Mouse (Mus musculus): Measurements from ENCODE around the gene Arhgap4. TPM values are rescaled to one million over a fixed set of nuclear protein-coding genes. Genes with fewer than 3 reads are reported as not detected.

Gene Arhgap4
- polyA plus RNA-seq, 1 experiment, result 4.7 TPM

DNA sequence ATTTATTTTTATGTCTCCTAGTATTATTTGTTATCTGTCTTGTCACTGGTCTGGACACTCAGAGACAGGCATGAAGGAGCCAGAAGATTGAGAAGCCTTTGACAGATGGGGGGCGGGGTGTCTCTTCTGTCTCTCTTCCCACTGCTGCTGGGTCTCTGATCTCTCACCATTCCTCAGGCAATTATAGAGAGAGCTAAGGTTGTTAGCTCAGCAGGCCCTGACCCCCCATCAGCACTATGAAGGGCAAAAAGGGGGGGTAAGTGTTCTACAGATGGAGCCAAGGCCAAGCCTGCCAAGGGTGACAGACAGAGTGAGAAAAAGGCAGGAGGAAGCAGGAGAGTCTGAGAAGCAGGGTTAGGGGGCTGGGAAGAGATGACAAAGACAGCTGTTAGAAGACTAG is 49.7 kb downstream of the Arhgap4 start:
- H3K9ac ChIP-seq (ENCODE audit: low read depth, poor library complexity, severe bottlenecking), result no peak overlapping the region
- no peak for TF ChIP-seq CTCF (IDR thresholded peaks at IDR 0.05; ENCODE audit: low read depth, low read length)
- no peak for TF ChIP-seq EP300 (IDR thresholded peaks at IDR 0.05; ENCODE audit: insufficient read depth, low read depth, low read length)
- TF ChIP-seq POLR2A (IDR thresholded peaks at IDR 0.05; ENCODE audit: insufficient read depth, low read length), result no peak

GRCm38 (mm10) chrX:73871474-73871873 is 50.2 kb downstream of the Arhgap4 start:
- Histone ChIP-seq H3K9me3 (replicated peaks; ENCODE audit: control insufficient read depth, insufficient read depth, low read length, poor library complexity, severe bottlenecking) (no peaks in the 10 kb centered on the region), H3K9ac (ENCODE audit: low read depth, poor library complexity, severe bottlenecking) (no peak overlapping the region), H3K27me3 (ENCODE audit: control insufficient read depth, insufficient read depth, low read length, poor library complexity, severe bottlenecking) (no peaks in the 10 kb centered on the region), H3K27ac (ENCODE audit: insufficient read depth, low read length) (no peak overlapping the region), H3K36me3 (ENCODE audit: control insufficient read depth, insufficient read depth, low read length, poor library complexity, severe bottlenecking) (no peaks in the 10 kb centered on the region), H3K4me1 (ENCODE audit: control insufficient read depth, insufficient read depth, low read length) (no peaks in the 10 kb centered on the region), H3K4me3 (ENCODE audit: low read depth, low read length) (no peak overlapping the region)
- no peak for TF ChIP-seq EP300 (IDR thresholded peaks at IDR 0.05; ENCODE audit: insufficient read depth, low read depth, low read length)
- no peak for TF ChIP-seq CTCF (IDR thresholded peaks at IDR 0.05; ENCODE audit: low read depth, low read length)
- no peak for TF ChIP-seq POLR2A (IDR thresholded peaks at IDR 0.05; ENCODE audit: insufficient read depth, low read length)

More for the DNA sequence above, 49.7 kb downstream of the Arhgap4 start:
- no peaks in the 10 kb centered on the region for H3K9me3 ChIP-seq (replicated peaks; ENCODE audit: control insufficient read depth, insufficient read depth, low read length, poor library complexity, severe bottlenecking)
- no peaks in the 10 kb centered on the region for H3K4me1 ChIP-seq (ENCODE audit: control insufficient read depth, insufficient read depth, low read length)
- no peaks in the 10 kb centered on the region for H3K36me3 ChIP-seq (ENCODE audit: control insufficient read depth, insufficient read depth, low read length, poor library complexity, severe bottlenecking)
- H3K27me3 ChIP-seq (ENCODE audit: control insufficient read depth, insufficient read depth, low read length, poor library complexity, severe bottlenecking), result no peaks in the 10 kb centered on the region
- no peak overlapping the region for H3K27ac ChIP-seq (ENCODE audit: insufficient read depth, low read length)
- no peak overlapping the region for H3K4me3 ChIP-seq (ENCODE audit: low read depth, low read length)

- H3K9me3 ChIP-seq (replicated peaks; ENCODE audit: control insufficient read depth, insufficient read depth, low read length, poor library complexity, severe bottlenecking), result no peaks in the 10 kb centered on the region
- H3K36me3 ChIP-seq (ENCODE audit: control insufficient read depth, insufficient read depth, low read length, poor library complexity, severe bottlenecking), result no peaks in the 10 kb centered on the region
- no peaks in the 10 kb centered on the region for H3K4me1 ChIP-seq (ENCODE audit: control insufficient read depth, insufficient read depth, low read length)
- H3K27me3 ChIP-seq (ENCODE audit: control insufficient read depth, insufficient read depth, low read length, poor library complexity, severe bottlenecking), result no peaks in the 10 kb centered on the region
- no peak overlapping the region for H3K4me3 ChIP-seq (ENCODE audit: low read depth, low read length)
- no peak overlapping the region for H3K27ac ChIP-seq (ENCODE audit: insufficient read depth, low read length)
- no peak for TF ChIP-seq EP300 (IDR thresholded peaks at IDR 0.05; ENCODE audit: insufficient read depth, low read depth, low read length)
- no peak for TF ChIP-seq POLR2A (IDR thresholded peaks at IDR 0.05; ENCODE audit: insufficient read depth, low read length)
- TF ChIP-seq CTCF (IDR thresholded peaks at IDR 0.05; ENCODE audit: low read depth, low read length), result no peak
- H3K9ac ChIP-seq (ENCODE audit: low read depth, poor library complexity, severe bottlenecking), result no peak overlapping the region
Observed at GRCm38 (mm10) chrX:73869334-73869733, 52.3 kb downstream of the Arhgap4 start.

DNA sequence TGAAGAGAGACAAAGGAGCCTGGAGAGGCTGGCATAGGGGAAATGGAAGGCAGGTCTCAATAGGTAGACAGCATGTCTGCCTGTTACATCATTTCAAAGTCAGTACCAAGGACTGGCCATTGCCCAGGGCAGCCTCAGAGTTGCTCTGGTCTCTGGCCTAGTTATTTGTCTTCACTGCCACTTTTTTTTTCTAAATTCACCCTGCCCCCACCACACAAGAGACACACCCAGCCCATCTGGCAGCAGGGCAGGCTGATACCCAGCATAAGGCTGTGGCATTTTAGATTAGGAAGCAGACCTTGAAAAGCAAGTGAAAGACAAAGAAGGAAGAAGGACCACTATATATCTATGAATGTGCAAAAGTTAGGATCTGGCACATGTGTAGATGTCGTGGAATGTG is 53.8 kb downstream of the Arhgap4 start:
- Histone ChIP-seq H3K36me3 (ENCODE audit: control insufficient read depth, insufficient read depth, low read length, poor library complexity, severe bottlenecking) (no peaks in the 10 kb centered on the region), H3K9me3 (replicated peaks; ENCODE audit: control insufficient read depth, insufficient read depth, low read length, poor library complexity, severe bottlenecking) (no peaks in the 10 kb centered on the region), H3K4me3 (ENCODE audit: low read depth, low read length) (no peak overlapping the region), H3K9ac (ENCODE audit: low read depth, poor library complexity, severe bottlenecking) (no peak overlapping the region), H3K27me3 (ENCODE audit: control insufficient read depth, insufficient read depth, low read length, poor library complexity, severe bottlenecking) (no peaks in the 10 kb centered on the region), H3K27ac (ENCODE audit: insufficient read depth, low read length) (no peak overlapping the region), H3K4me1 (ENCODE audit: control insufficient read depth, insufficient read depth, low read length) (no peaks in the 10 kb centered on the region)
- TF ChIP-seq EP300 (IDR thresholded peaks at IDR 0.05; ENCODE audit: insufficient read depth, low read depth, low read length) (no peak), CTCF (IDR thresholded peaks at IDR 0.05; ENCODE audit: low read depth, low read length) (no peak), POLR2A (IDR thresholded peaks at IDR 0.05; ENCODE audit: insufficient read depth, low read length) (no peak)

- H3K27ac ChIP-seq (ENCODE audit: insufficient read depth, low read length), result no peak overlapping the region
Observed at GRCm38 (mm10) chrX:73867256-73867655, 54.4 kb downstream of the Arhgap4 start.

GRCm38 (mm10) chrX:73864692-73865091 is 57.0 kb downstream of the Arhgap4 start:
- Histone ChIP-seq H3K9ac (ENCODE audit: low read depth, poor library complexity, severe bottlenecking) (no peak overlapping the region), H3K4me3 (ENCODE audit: low read depth, low read length) (no peak overlapping the region), H3K4me1 (ENCODE audit: control insufficient read depth, insufficient read depth, low read length) (no peaks in the 10 kb centered on the region), H3K9me3 (replicated peaks; ENCODE audit: control insufficient read depth, insufficient read depth, low read length, poor library complexity, severe bottlenecking) (no peaks in the 10 kb centered on the region), H3K27ac (ENCODE audit: insufficient read depth, low read length) (no peak overlapping the region), H3K36me3 (ENCODE audit: control insufficient read depth, insufficient read depth, low read length, poor library complexity, severe bottlenecking) (no peaks in the 10 kb centered on the region), H3K27me3 (ENCODE audit: control insufficient read depth, insufficient read depth, low read length, poor library complexity, severe bottlenecking) (no peaks in the 10 kb centered on the region)
- no peak for TF ChIP-seq EP300 (IDR thresholded peaks at IDR 0.05; ENCODE audit: insufficient read depth, low read depth, low read length)
- TF ChIP-seq POLR2A (IDR thresholded peaks at IDR 0.05; ENCODE audit: insufficient read depth, low read length), result no peak
- TF ChIP-seq CTCF (IDR thresholded peaks at IDR 0.05; ENCODE audit: low read depth, low read length), result no peak

More at GRCm38 (mm10) chrX:73867256-73867655, 54.4 kb downstream of the Arhgap4 start:
- H3K27me3 ChIP-seq (ENCODE audit: control insufficient read depth, insufficient read depth, low read length, poor library complexity, severe bottlenecking), result no peaks in the 10 kb centered on the region
- no peaks in the 10 kb centered on the region for H3K36me3 ChIP-seq (ENCODE audit: control insufficient read depth, insufficient read depth, low read length, poor library complexity, severe bottlenecking)
- H3K9ac ChIP-seq (ENCODE audit: low read depth, poor library complexity, severe bottlenecking), result no peak overlapping the region
- H3K4me3 ChIP-seq (ENCODE audit: low read depth, low read length), result no peak overlapping the region
- no peaks in the 10 kb centered on the region for H3K4me1 ChIP-seq (ENCODE audit: control insufficient read depth, insufficient read depth, low read length)
- H3K9me3 ChIP-seq (replicated peaks; ENCODE audit: control insufficient read depth, insufficient read depth, low read length, poor library complexity, severe bottlenecking), result no peaks in the 10 kb centered on the region
- TF ChIP-seq POLR2A (IDR thresholded peaks at IDR 0.05; ENCODE audit: insufficient read depth, low read length) (no peak), EP300 (IDR thresholded peaks at IDR 0.05; ENCODE audit: insufficient read depth, low read depth, low read length) (no peak), CTCF (IDR thresholded peaks at IDR 0.05; ENCODE audit: low read depth, low read length) (no peak)

Data from ES-Bruce4 (cell line).